Mouse (Mus musculus): ENCODE measurements at regions not wholly inside any gene's neighbourhood (a gene's known extent, or its start where the extent isn't known, plus 50 kb on each side); places are given as distances from the start of the nearest gene placed in this dataset.

GRCm38 (mm10) chr6:4427122-4427521, 77.5 kb upstream of the Col1a2 start:
- Histone ChIP-seq H3K27ac (no peak overlapping the region), H3K9me3 (ENCODE audit: control insufficient read depth, low read length) (no peaks in the 10 kb centered on the region), H3K9ac (replicated peaks) (no peak overlapping the region), H3K4me2 (ENCODE audit: low read depth) (no peak overlapping the region), H3K36me3 (replicated peaks; ENCODE audit: control insufficient read depth, insufficient read depth, low read depth) (no peaks in the 10 kb centered on the region), H3K4me1 (replicated peaks; ENCODE audit: control insufficient read depth in 2 of 2, insufficient read depth in 2 of 2, low read length in 1 of 2) (no peaks in the 10 kb centered on the region), H3K4me3 (ENCODE audit: insufficient read depth in 1 of 2, low read depth in 2 of 2, low read length in 2 of 2) (no peak overlapping the region), H3K27me3 (ENCODE audit: control insufficient read depth, insufficient read depth, low read length) (no peaks in the 10 kb centered on the region)
- 66% methylated on average over 4 of the region's 4 CpGs for WGBS (ENCODE audit: insufficient replicate concordance)
- DNase-seq (ENCODE audit: low read depth in 3 of 3, low spot score in 3 of 3) (no peak), ATAC-seq (ENCODE audit: insufficient read depth) (no peak)
- no peak for TF ChIP-seq EP300 (IDR thresholded peaks at IDR 0.05; ENCODE audit: low read depth)
- no peak for TF ChIP-seq CTCF (IDR thresholded peaks at IDR 0.05; ENCODE audit: low read depth)

GRCm38 (mm10) chr6:4430704-4431310, 73.8 kb upstream of the Col1a2 start:
- TF ChIP-seq CTCF (IDR thresholded peaks at IDR 0.05; ENCODE audit: low read depth) (no peak), EP300 (IDR thresholded peaks at IDR 0.05; ENCODE audit: low read depth) (no peak)
- DNase-seq (ENCODE audit: low read depth in 3 of 3, low spot score in 3 of 3) = no peak
- Histone ChIP-seq H3K9me3 (ENCODE audit: control insufficient read depth, low read length) (no peaks in the 10 kb centered on the region), H3K4me2 (ENCODE audit: low read depth) (no peak overlapping the region), H3K9ac (replicated peaks) (no peak overlapping the region), H3K27ac (no peak overlapping the region), H3K4me1 (replicated peaks; ENCODE audit: control insufficient read depth in 2 of 2, insufficient read depth in 2 of 2, low read length in 1 of 2) (no peaks in the 10 kb centered on the region), H3K27me3 (ENCODE audit: control insufficient read depth, insufficient read depth, low read length) (no peaks in the 10 kb centered on the region), H3K36me3 (replicated peaks; ENCODE audit: control insufficient read depth, insufficient read depth, low read depth) (no peaks in the 10 kb centered on the region), H3K4me3 (ENCODE audit: insufficient read depth in 1 of 2, low read depth in 2 of 2, low read length in 2 of 2) (no peak overlapping the region)
- 71% methylated on average over 1 of the region's 1 CpGs for WGBS (ENCODE audit: insufficient replicate concordance)
- ATAC-seq (ENCODE audit: insufficient read depth) = no peak

- WGBS (ENCODE audit: insufficient replicate concordance) = 55% methylated on average over 8 of the region's 8 CpGs
- Histone ChIP-seq H3K27ac (no peak overlapping the region), H3K4me2 (ENCODE audit: low read depth) (no peak overlapping the region), H3K36me3 (replicated peaks; ENCODE audit: control insufficient read depth, insufficient read depth, low read depth) (no peaks in the 10 kb centered on the region), H3K9me3 (ENCODE audit: control insufficient read depth, low read length) (no peaks in the 10 kb centered on the region), H3K4me1 (replicated peaks; ENCODE audit: control insufficient read depth in 2 of 2, insufficient read depth in 2 of 2, low read length in 1 of 2) (no peaks in the 10 kb centered on the region), H3K4me3 (ENCODE audit: insufficient read depth in 1 of 2, low read depth in 2 of 2, low read length in 2 of 2) (no peak overlapping the region), H3K27me3 (ENCODE audit: control insufficient read depth, insufficient read depth, low read length) (no peaks in the 10 kb centered on the region), H3K9ac (replicated peaks) (no peak overlapping the region)
- ATAC-seq (ENCODE audit: insufficient read depth) (no peak), DNase-seq (ENCODE audit: low read depth in 3 of 3, low spot score in 3 of 3) (no peak)
- TF ChIP-seq CTCF (IDR thresholded peaks at IDR 0.05; ENCODE audit: low read depth) (no peak), EP300 (IDR thresholded peaks at IDR 0.05; ENCODE audit: low read depth) (no peak)
These were observed 72.4 kb upstream of the Col1a2 start for GRCm38 (mm10) chr6:4432192-4432591.

- TF ChIP-seq CTCF (IDR thresholded peaks at IDR 0.05; ENCODE audit: low read depth) = no peak
- TF ChIP-seq EP300 (IDR thresholded peaks at IDR 0.05; ENCODE audit: low read depth) = no peak
- H3K27me3 ChIP-seq (ENCODE audit: control insufficient read depth, insufficient read depth, low read length) = no peaks in the 10 kb centered on the region
- ATAC-seq (ENCODE audit: insufficient read depth) (no peak), DNase-seq (ENCODE audit: low read depth in 3 of 3, low spot score in 3 of 3) (no peak)
- no peak overlapping the region for H3K4me2 ChIP-seq (ENCODE audit: low read depth)
- no peaks in the 10 kb centered on the region for H3K36me3 ChIP-seq (replicated peaks; ENCODE audit: control insufficient read depth, insufficient read depth, low read depth)
- H3K27ac ChIP-seq = no peak overlapping the region
- no peaks in the 10 kb centered on the region for H3K4me1 ChIP-seq (replicated peaks; ENCODE audit: control insufficient read depth in 2 of 2, insufficient read depth in 2 of 2, low read length in 1 of 2)
- 41% methylated on average over 4 of the region's 4 CpGs for WGBS (ENCODE audit: insufficient replicate concordance)
- H3K4me3 ChIP-seq (ENCODE audit: insufficient read depth in 1 of 2, low read depth in 2 of 2, low read length in 2 of 2) = no peak overlapping the region
- no peaks in the 10 kb centered on the region for H3K9me3 ChIP-seq (ENCODE audit: control insufficient read depth, low read length)
- H3K9ac ChIP-seq (replicated peaks) = no peak overlapping the region
These were observed 68.2 kb upstream of the Col1a2 start for GRCm38 (mm10) chr6:4436439-4436838.

GRCm38 (mm10) chr6:4436874-4437273, 67.7 kb upstream of the Col1a2 start:
- WGBS (ENCODE audit: insufficient replicate concordance) = 59% methylated on average over 1 of the region's 1 CpGs
- H3K36me3 ChIP-seq (replicated peaks; ENCODE audit: control insufficient read depth, insufficient read depth, low read depth) = no peaks in the 10 kb centered on the region
- TF ChIP-seq EP300 (IDR thresholded peaks at IDR 0.05; ENCODE audit: low read depth) (no peak), CTCF (IDR thresholded peaks at IDR 0.05; ENCODE audit: low read depth) (no peak)
- H3K27me3 ChIP-seq (ENCODE audit: control insufficient read depth, insufficient read depth, low read length) = no peaks in the 10 kb centered on the region
- no peak for DNase-seq (ENCODE audit: low read depth in 3 of 3, low spot score in 3 of 3)
- H3K4me2 ChIP-seq (ENCODE audit: low read depth) = no peak overlapping the region
- ATAC-seq (ENCODE audit: insufficient read depth) = no peak
- no peak overlapping the region for H3K4me3 ChIP-seq (ENCODE audit: insufficient read depth in 1 of 2, low read depth in 2 of 2, low read length in 2 of 2)
- H3K9me3 ChIP-seq (ENCODE audit: control insufficient read depth, low read length) = no peaks in the 10 kb centered on the region
- H3K27ac ChIP-seq = no peak overlapping the region
- H3K9ac ChIP-seq (replicated peaks) = no peak overlapping the region
- no peaks in the 10 kb centered on the region for H3K4me1 ChIP-seq (replicated peaks; ENCODE audit: control insufficient read depth in 2 of 2, insufficient read depth in 2 of 2, low read length in 1 of 2)
